Mouse (Mus musculus) adrenal gland (tissue): ENCODE measurements at regions not wholly inside any gene's neighbourhood (a gene's known extent, or its start where the extent isn't known, plus 50 kb on each side); places are given as distances from the start of the nearest gene placed in this dataset.
"Not testable (repeated sequence)": the region's sequence is repeated elsewhere in the genome, so short reads cannot be mapped to it uniquely, and the experiment has no call there.

ENCODE experiments used
- intact Hi-C: fragments of 180-260 bp; cut with DNase I; formaldehyde crosslinking; loops from one replicate; pipeline ENCODE4 v1.15.1; 2025

GRCm38 (mm10) chr2:146723172-146723571, 132.5 kb upstream of the Kiz start:
- intact Hi-C loops = no loop called here

GRCm38 (mm10) chr2:146723671-146724070, 132.0 kb upstream of the Kiz start:
- intact Hi-C loops = no loop called here

GRCm38 (mm10) chr2:146724142-146724679, 131.5 kb upstream of the Kiz start:
- intact Hi-C loops = no loop called here

- intact Hi-C loops = no loop called here
These were observed 130.6 kb upstream of the Kiz start for GRCm38 (mm10) chr2:146724924-146725555.

GRCm38 (mm10) chr2:146728693-146729092, 127.0 kb upstream of the Kiz start:
- intact Hi-C loops = no loop called here

- intact Hi-C loops = no loop called here
These were observed 124.6 kb upstream of the Kiz start for GRCm38 (mm10) chr2:146731081-146731480.

- intact Hi-C loops = not testable (repeated sequence)
These were observed 122.8 kb upstream of the Kiz start for GRCm38 (mm10) chr2:146732891-146733290.

GRCm38 (mm10) chr2:146744396-146744795, 111.3 kb upstream of the Kiz start:
- intact Hi-C loops = no loop called here

GRCm38 (mm10) chr2:146745012-146745682, 110.5 kb upstream of the Kiz start:
- intact Hi-C loops = no loop called here

GRCm38 (mm10) chr2:146745683-146746047, 110.0 kb upstream of the Kiz start:
- intact Hi-C loops = no loop called here

GRCm38 (mm10) chr2:146753988-146754387, 101.7 kb upstream of the Kiz start:
- intact Hi-C loops = no loop called here

GRCm38 (mm10) chr2:146763522-146764144, 92.0 kb upstream of the Kiz start:
- intact Hi-C loops = no loop called here

GRCm38 (mm10) chr2:146764313-146765255, 91.1 kb upstream of the Kiz start:
- intact Hi-C loops = no loop called here

- intact Hi-C loops = no loop called here
These were observed 80.8 kb upstream of the Kiz start for GRCm38 (mm10) chr2:146774876-146775275.

GRCm38 (mm10) chr2:146787132-146787810, 68.4 kb upstream of the Kiz start:
- intact Hi-C loops = no loop called here

- intact Hi-C loops = no loop called here
These were observed 67.7 kb upstream of the Kiz start for GRCm38 (mm10) chr2:146787811-146788455.

GRCm38 (mm10) chr2:146792844-146793420, 62.7 kb upstream of the Kiz start:
- intact Hi-C loops = no loop called here

GRCm38 (mm10) chr2:146802973-146803372, 52.7 kb upstream of the Kiz start:
- intact Hi-C loops = no loop called here
